ENCODE assay signal across 13 mouse cellular contexts in genomic region chr2:115081563-115082291, GRCm38 (mm10).
DNase-seq lines count a peak whose midpoint lies in the region; ATAC-seq and TF ChIP-seq lines count a peak whose summit lies in the region.
"Had no signal": no experiment of that assay in that cellular context is flagged by ENCODE, and none has a peak within 500 bp of the region (broad histone marks: within the 10 kb centered on the region; RNA-seq: fewer than 3 reads in every experiment).

No protein-coding gene starts in this region.

- whole genome bisulfite sequencing in liver, embryonic 14.5 days (ENCODE audit: insufficient replicate concordance): 63% methylated on average over 11 of the region's 11 CpGs
- WGBS in liver, embryonic 12.5 days (ENCODE audit: insufficient replicate concordance): 57% methylated on average over 11 of the region's 11 CpGs
- 43% methylated on average over 11 of the region's 11 CpGs for WGBS in heart, postnatal 0 days
- 48% methylated on average over 11 of the region's 11 CpGs for WGBS in kidney, postnatal 0 days

- TF ChIP-seq EP300 in liver, embryonic 14.5 days (IDR thresholded peaks at IDR 0.05; ENCODE audit: low read depth): no peak
- TF ChIP-seq EP300 in heart, postnatal 0 days (IDR thresholded peaks at IDR 0.05; ENCODE audit: low read depth): no peak

- H3K4me3 ChIP-seq in liver, embryonic 14.5 days (ENCODE audit: insufficient read depth in 1 of 2, low read depth in 2 of 2, low read length in 2 of 2): no peak overlapping the region
- no peak overlapping the region for H3K4me3 ChIP-seq in liver, embryonic 12.5 days
- H3K4me3 ChIP-seq in heart, postnatal 0 days (ENCODE audit: low read depth, low read length): no peak overlapping the region
- H3K4me3 ChIP-seq in kidney, postnatal 0 days (replicated peaks; ENCODE audit: low read depth, low read length): no peak overlapping the region
- H3K4me3 ChIP-seq: embryonic facial prominence, embryonic 15.5 days; limb, embryonic 15.5 days; midbrain, embryonic 10.5 days had no signal

- no peak overlapping the region for H3K9ac ChIP-seq in liver, embryonic 14.5 days (replicated peaks)
- H3K9ac ChIP-seq in liver, embryonic 12.5 days: no peak overlapping the region
- no peak overlapping the region for H3K9ac ChIP-seq in heart, postnatal 0 days (replicated peaks; ENCODE audit: low read depth, low read length)
- no peak overlapping the region for H3K9ac ChIP-seq in kidney, postnatal 0 days (ENCODE audit: low read depth, low read length)
- H3K9ac ChIP-seq: embryonic facial prominence, embryonic 15.5 days; limb, embryonic 15.5 days had no signal

- intact Hi-C loops in left cerebral cortex, postnatal 36 days (cut with DNase I): no loop called here

- H3K4me2 ChIP-seq in liver, embryonic 14.5 days (ENCODE audit: low read depth): no peak overlapping the region
- H3K4me2 ChIP-seq in liver, embryonic 12.5 days: no peak overlapping the region
- no peak overlapping the region for H3K4me2 ChIP-seq in heart, postnatal 0 days (ENCODE audit: low read depth, low read length)
- H3K4me2 ChIP-seq in kidney, postnatal 0 days (ENCODE audit: low read length): no peak overlapping the region
- H3K4me2 ChIP-seq: embryonic facial prominence, embryonic 15.5 days; limb, embryonic 15.5 days had no signal

- no peaks in the 10 kb centered on the region for H3K36me3 ChIP-seq in liver, embryonic 14.5 days (replicated peaks; ENCODE audit: control insufficient read depth, insufficient read depth, low read depth)
- H3K36me3 ChIP-seq in liver, embryonic 12.5 days: no peaks in the 10 kb centered on the region
- H3K36me3 ChIP-seq in heart, postnatal 0 days (replicated peaks; ENCODE audit: control insufficient read depth, insufficient read depth, low read length): no peaks in the 10 kb centered on the region
- no peaks in the 10 kb centered on the region for H3K36me3 ChIP-seq in kidney, postnatal 0 days (ENCODE audit: insufficient read depth, low read length)
- H3K36me3 ChIP-seq: embryonic facial prominence, embryonic 15.5 days; limb, embryonic 15.5 days; midbrain, embryonic 10.5 days had no signal

- no peak for DNase-seq in liver, embryonic 14.5 days (ENCODE audit: low read depth in 3 of 3, low spot score in 3 of 3)
- peak; percentile 30 for DNase-seq in adrenal gland, adult 8-10 months
- DNase-seq in heart, postnatal 0 days (ENCODE audit: low spot score): no peak
- peak; percentile 82 for DNase-seq in kidney, postnatal 0 days (ENCODE audit: low spot score)
- DNase-seq in thymus, postnatal 10 days (ENCODE audit: low spot score in 2 of 2): no peak
- no peak for DNase-seq in cerebellum, postnatal 10 days
- DNase-seq in left cerebral cortex, postnatal 36 days (ENCODE audit: low spot score in 2 of 2): no peak
- DNase-seq: thymus, postnatal 25 days had no signal

- no peaks in the 10 kb centered on the region for H3K9me3 ChIP-seq in liver, embryonic 14.5 days (ENCODE audit: control insufficient read depth, low read length)
- H3K9me3 ChIP-seq in liver, embryonic 12.5 days (replicated peaks): no peaks in the 10 kb centered on the region
- no peaks in the 10 kb centered on the region for H3K9me3 ChIP-seq in heart, postnatal 0 days (replicated peaks; ENCODE audit: control insufficient read depth, low read length)
- H3K9me3 ChIP-seq in kidney, postnatal 0 days (replicated peaks; ENCODE audit: low read length): no peaks in the 10 kb centered on the region
- H3K9me3 ChIP-seq: embryonic facial prominence, embryonic 15.5 days; limb, embryonic 15.5 days; midbrain, embryonic 10.5 days had no signal

- no peak overlapping the region for H3K27ac ChIP-seq in liver, embryonic 14.5 days
- H3K27ac ChIP-seq in liver, embryonic 12.5 days: no peak overlapping the region
- 0 out of 2 replicates have a peak overlapping the region, but pooled peaks have one; percentile 3 for H3K27ac ChIP-seq in heart, postnatal 0 days (ENCODE audit: low read depth)
- peak overlapping the region; percentile 27 for H3K27ac ChIP-seq in kidney, postnatal 0 days
- H3K27ac ChIP-seq: embryonic facial prominence, embryonic 15.5 days; limb, embryonic 15.5 days; midbrain, embryonic 10.5 days had no signal

- TF ChIP-seq CTCF in liver, embryonic 14.5 days (IDR thresholded peaks at IDR 0.05; ENCODE audit: low read depth): no peak
- TF ChIP-seq CTCF in heart, postnatal 0 days (IDR thresholded peaks at IDR 0.05; ENCODE audit: low read depth): no peak
- TF ChIP-seq CTCF in kidney, postnatal 0 days (IDR thresholded peaks at IDR 0.05; ENCODE audit: low read depth): no peak

- 0 out of 2 replicates have a peak, but pooled peaks have one; percentile 23 for ATAC-seq in liver, embryonic 14.5 days (ENCODE audit: insufficient read depth)
- no peak for ATAC-seq in liver, embryonic 12.5 days
- no peak for ATAC-seq in heart, postnatal 0 days (ENCODE audit: insufficient read depth, low read depth)
- ATAC-seq in kidney, postnatal 0 days (replicated peaks; ENCODE audit: low FRiP score, low read depth): no peak
- ATAC-seq: forebrain, embryonic 16.5 days had no signal

- no peaks in the 10 kb centered on the region for H3K27me3 ChIP-seq in liver, embryonic 14.5 days (ENCODE audit: control insufficient read depth, insufficient read depth, low read length)
- H3K27me3 ChIP-seq in liver, embryonic 12.5 days (replicated peaks): no peaks in the 10 kb centered on the region
- H3K27me3 ChIP-seq in heart, postnatal 0 days (ENCODE audit: control insufficient read depth, insufficient read depth, low read length): no peaks in the 10 kb centered on the region
- no peaks in the 10 kb centered on the region for H3K27me3 ChIP-seq in kidney, postnatal 0 days (ENCODE audit: insufficient read depth, low read length)
- H3K27me3 ChIP-seq: embryonic facial prominence, embryonic 15.5 days; limb, embryonic 15.5 days had no signal

- no peaks in the 10 kb centered on the region for H3K4me1 ChIP-seq in liver, embryonic 14.5 days (replicated peaks; ENCODE audit: control insufficient read depth in 2 of 2, insufficient read depth in 2 of 2, low read length in 1 of 2)
- H3K4me1 ChIP-seq in liver, embryonic 12.5 days: no peaks in the 10 kb centered on the region
- H3K4me1 ChIP-seq in heart, postnatal 0 days (ENCODE audit: control insufficient read depth, insufficient read depth): no peaks in the 10 kb centered on the region; the same call in 1 of the 2 replicates
- no peaks in the 10 kb centered on the region for H3K4me1 ChIP-seq in kidney, postnatal 0 days (replicated peaks; ENCODE audit: insufficient read depth, low read length)
- H3K4me1 ChIP-seq: embryonic facial prominence, embryonic 15.5 days; limb, embryonic 15.5 days; midbrain, embryonic 10.5 days had no signal

Comparison
In these comparisons a context has a peak if more than half of its experiments do, and no peak if none do; other contexts are left out.
1. DNase-seq: peak in adrenal gland, adult 8-10 months (single experiment) and kidney, postnatal 0 days (single experiment); none in liver, embryonic 14.5 days (0 of 3), heart, postnatal 0 days (single experiment), thymus, postnatal 10 days (0 of 2), cerebellum, postnatal 10 days (0 of 2) and left cerebral cortex, postnatal 36 days (0 of 2).
2. H3K27ac ChIP-seq: peak in heart, postnatal 0 days (single experiment) and kidney, postnatal 0 days (single experiment); none in liver, embryonic 14.5 days (single experiment) and liver, embryonic 12.5 days (single experiment).